Mouse (Mus musculus): ENCODE results near the gene Vps8. TPM values are rescaled to one million over a fixed set of nuclear protein-coding genes. Genes with fewer than 3 reads are reported as not detected.

Gene Vps8
- total and polyA plus RNA-seq, 3 experiments, result 13.6 to 17.6 (median 15.9) TPM

DNA sequence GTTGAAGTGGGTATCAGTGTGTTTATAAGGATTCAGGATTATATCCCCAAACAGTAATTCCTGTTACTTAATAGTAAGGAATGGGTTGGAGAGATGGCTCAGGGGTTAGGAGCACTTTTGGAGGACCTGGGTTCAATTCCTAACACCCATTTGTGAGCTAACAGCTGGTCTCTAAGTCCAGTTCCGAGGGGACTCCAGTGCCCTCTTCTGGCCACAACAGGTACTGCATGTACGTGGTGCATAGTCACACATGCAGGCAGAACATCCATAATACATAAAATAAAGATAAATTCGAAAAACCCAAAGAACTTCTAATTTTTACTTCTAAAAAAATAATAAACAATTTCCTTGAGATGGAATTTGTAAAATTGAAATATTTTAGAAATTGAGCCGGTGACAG lies 47.5 kb downstream of the Vps8 start:
- H3K9ac ChIP-seq (ENCODE audit: insufficient read depth, low read depth), result no peak overlapping the region
- dilution Hi-C loops (cut with MboI; ENCODE audit: extremely low pct_ligation_motif_present, extremely low pct_unique_long_range_greater_than_20kb, low sequenced_read_pairs), result no loop called here
- H3K27ac ChIP-seq (ENCODE audit: insufficient read depth, low read depth), result no peak overlapping the region
- no peak overlapping the region for H3K4me2 ChIP-seq (ENCODE audit: insufficient read depth, low read depth, poor library complexity, severe bottlenecking)
- H3K9me3 ChIP-seq (replicated peaks; ENCODE audit: low read length), result peaks cover 13% of the 10 kb centered on the region
- H3K27me3 ChIP-seq (replicated peaks), result no peaks in the 10 kb centered on the region
- no peak for TF ChIP-seq ZMIZ1 (IDR thresholded peaks at IDR 0.05; ENCODE audit: low read depth, low read length)
- TF ChIP-seq MYC (IDR thresholded peaks at IDR 0.05; ENCODE audit: low read depth, low read length), result no peak
- peak; percentile 6 for TF ChIP-seq RAD21 (IDR thresholded peaks at IDR 0.05; ENCODE audit: low read depth, low read length)
- TF ChIP-seq CTCF (conservative IDR thresholded peaks at IDR 0.05 in 1 of 2, IDR thresholded peaks at IDR 0.05 in 1 of 2; ENCODE audit: low read depth in 2 of 2, low read length in 2 of 2), result peak; percentile 64 to 92
- DNase-seq (ENCODE audit: extremely low read depth), result peak; percentile 29
- in situ Hi-C loops (cut with MboI; ENCODE audit: low pct_ligation_motif_present, low pct_unique_long_range_greater_than_20kb, low sequenced_read_pairs), result no loop called here
- no peak overlapping the region for H3K4me3 ChIP-seq (replicated peaks in 1 of 3; ENCODE audit: low read depth in 2 of 3, low read length in 2 of 3, poor library complexity in 1 of 3)
- H3K36me3 ChIP-seq (replicated peaks in 1 of 2; ENCODE audit: control insufficient read depth in 1 of 2, insufficient read depth in 1 of 2, low read length in 1 of 2), result peaks cover 16 to 57% of the 10 kb centered on the region in 2 experiments
- peaks cover 0 to 15% of the 10 kb centered on the region in 2 experiments; a peak in 2 of 4 replicates for H3K4me1 ChIP-seq (ENCODE audit: control insufficient read depth in 1 of 2, insufficient read depth in 2 of 2)
- H3K79me2 ChIP-seq (replicated peaks; ENCODE audit: control insufficient read depth, extremely low read depth, insufficient read depth, poor library complexity, severe bottlenecking), result no peaks in the 10 kb centered on the region

DNA sequence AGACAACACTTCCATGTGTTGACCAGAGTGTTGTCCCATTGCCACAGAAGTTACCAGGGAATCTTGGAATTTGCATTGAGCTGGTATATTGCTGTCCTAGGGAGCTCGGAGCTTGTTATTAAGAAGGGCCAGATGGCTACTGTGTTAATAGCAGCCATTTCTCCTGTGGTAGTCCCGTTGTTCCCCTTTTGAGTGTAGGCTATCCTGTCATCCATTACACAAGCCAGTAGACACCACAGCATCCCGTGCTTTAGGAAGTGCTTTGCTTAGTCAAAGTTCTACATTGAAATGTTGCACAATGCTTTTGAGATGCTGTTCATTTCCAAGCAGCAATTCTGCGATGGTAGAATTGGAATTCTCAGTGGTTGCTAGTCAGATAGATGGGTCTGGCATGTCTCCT lies 54.2 kb downstream of the Vps8 start:
- Histone ChIP-seq H3K79me2 (replicated peaks; ENCODE audit: control insufficient read depth, extremely low read depth, insufficient read depth, poor library complexity, severe bottlenecking) (no peaks in the 10 kb centered on the region), H3K9ac (ENCODE audit: insufficient read depth, low read depth) (no peak overlapping the region), H3K4me3 (replicated peaks in 1 of 3; ENCODE audit: low read depth in 2 of 3, low read length in 2 of 3, poor library complexity in 1 of 3) (no peak overlapping the region), H3K27me3 (replicated peaks) (no peaks in the 10 kb centered on the region), H3K36me3 (replicated peaks in 1 of 2; ENCODE audit: control insufficient read depth in 1 of 2, insufficient read depth in 1 of 2, low read length in 1 of 2) (peaks cover 11 to 67% of the 10 kb centered on the region in 2 experiments), H3K4me2 (ENCODE audit: insufficient read depth, low read depth, poor library complexity, severe bottlenecking) (no peak overlapping the region), H3K27ac (ENCODE audit: insufficient read depth, low read depth) (no peak overlapping the region), H3K9me3 (replicated peaks; ENCODE audit: low read length) (peaks cover 3% of the 10 kb centered on the region), H3K4me1 (ENCODE audit: control insufficient read depth in 1 of 2, insufficient read depth in 2 of 2) (peaks cover 0 to 21% of the 10 kb centered on the region in 2 experiments; a peak in 1 of 4 replicates)
- TF ChIP-seq MAX (IDR thresholded peaks at IDR 0.05; ENCODE audit: low read length) (no peak), TBP (conservative IDR thresholded peaks at IDR 0.05; ENCODE audit: low read depth, low read length) (no peak), EP300 (IDR thresholded peaks at IDR 0.05; ENCODE audit: low read length) (no peak), JUN (IDR thresholded peaks at IDR 0.05; ENCODE audit: insufficient read depth, low read depth, low read length) (no peak), NELFE (IDR thresholded peaks at IDR 0.05; ENCODE audit: low read depth, low read length) (no peak), MAZ (IDR thresholded peaks at IDR 0.05; ENCODE audit: low read depth, low read length) (no peak), MEF2A (IDR thresholded peaks at IDR 0.05; ENCODE audit: borderline replicate concordance, low read depth, low read length) (no peak), POLR2AphosphoS2 (IDR thresholded peaks at IDR 0.05; ENCODE audit: low read depth, low read length) (no peak), ZMIZ1 (IDR thresholded peaks at IDR 0.05; ENCODE audit: low read depth, low read length) (no peak), USF2 (conservative IDR thresholded peaks at IDR 0.05; ENCODE audit: low read depth, low read length) (no peak)
- no peak for DNase-seq (ENCODE audit: extremely low read depth)
- dilution Hi-C loops (cut with MboI; ENCODE audit: extremely low pct_ligation_motif_present, extremely low pct_unique_long_range_greater_than_20kb, low sequenced_read_pairs), result no loop called here
- in situ Hi-C loops (cut with MboI; ENCODE audit: low pct_ligation_motif_present, low pct_unique_long_range_greater_than_20kb, low sequenced_read_pairs), result no loop called here

DNA sequence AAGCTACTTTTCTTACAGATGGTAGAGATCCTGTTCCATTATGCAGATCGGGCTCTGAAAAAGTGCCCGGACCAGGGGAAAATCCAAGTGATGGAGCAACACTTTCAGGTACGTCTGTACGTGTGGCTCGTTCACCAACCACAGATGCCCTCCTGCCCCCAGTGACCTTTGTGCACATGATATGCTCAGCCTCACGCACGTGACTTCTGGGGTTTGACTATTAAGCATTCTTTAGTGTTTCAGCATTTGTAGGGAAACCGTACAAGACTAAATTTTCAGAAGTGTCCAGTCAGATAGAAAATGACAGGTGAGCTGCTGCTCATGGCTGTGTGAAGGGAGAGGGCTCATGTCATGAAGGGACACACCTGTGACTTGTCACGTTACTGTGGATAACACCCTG lies 55.5 kb downstream of the Vps8 start:
- peak; percentile 27 for DNase-seq (ENCODE audit: extremely low read depth)
- H3K27me3 ChIP-seq (replicated peaks), result no peaks in the 10 kb centered on the region
- H3K4me2 ChIP-seq (ENCODE audit: insufficient read depth, low read depth, poor library complexity, severe bottlenecking), result no peak overlapping the region
- peaks cover 11 to 62% of the 10 kb centered on the region in 2 experiments for H3K36me3 ChIP-seq (replicated peaks in 1 of 2; ENCODE audit: control insufficient read depth in 1 of 2, insufficient read depth in 1 of 2, low read length in 1 of 2)
- dilution Hi-C loops (cut with MboI; ENCODE audit: extremely low pct_ligation_motif_present, extremely low pct_unique_long_range_greater_than_20kb, low sequenced_read_pairs) (no loop called here), in situ Hi-C loops (cut with MboI; ENCODE audit: low pct_ligation_motif_present, low pct_unique_long_range_greater_than_20kb, low sequenced_read_pairs) (no loop called here)
- H3K9ac ChIP-seq (ENCODE audit: insufficient read depth, low read depth), result no peak overlapping the region
- no peak overlapping the region for H3K4me3 ChIP-seq (replicated peaks in 1 of 3; ENCODE audit: low read depth in 2 of 3, low read length in 2 of 3, poor library complexity in 1 of 3)
- H3K9me3 ChIP-seq (replicated peaks; ENCODE audit: low read length), result peaks cover 3% of the 10 kb centered on the region
- no peak overlapping the region for H3K27ac ChIP-seq (ENCODE audit: insufficient read depth, low read depth)
- TF ChIP-seq BHLHE40 (IDR thresholded peaks at IDR 0.05; ENCODE audit: low read depth, low read length) (peak; percentile 88), RCOR1 (conservative IDR thresholded peaks at IDR 0.05; ENCODE audit: low read depth, low read length) (no peak), JUND (conservative IDR thresholded peaks at IDR 0.05; ENCODE audit: low read depth, low read length) (no peak), MXI1 (IDR thresholded peaks at IDR 0.05; ENCODE audit: low read depth, low read length) (no peak), ZNF384 (IDR thresholded peaks at IDR 0.05; ENCODE audit: low read depth, low read length) (no peak), MAX (IDR thresholded peaks at IDR 0.05; ENCODE audit: low read length) (no peak)
- H3K79me2 ChIP-seq (replicated peaks; ENCODE audit: control insufficient read depth, extremely low read depth, insufficient read depth, poor library complexity, severe bottlenecking), result no peaks in the 10 kb centered on the region
- H3K4me1 ChIP-seq (ENCODE audit: control insufficient read depth in 1 of 2, insufficient read depth in 2 of 2), result peaks cover 0 to 17% of the 10 kb centered on the region in 2 experiments; a peak in 1 of 4 replicates

All from CH12.LX (cell line).